In the genomic region with DNA sequence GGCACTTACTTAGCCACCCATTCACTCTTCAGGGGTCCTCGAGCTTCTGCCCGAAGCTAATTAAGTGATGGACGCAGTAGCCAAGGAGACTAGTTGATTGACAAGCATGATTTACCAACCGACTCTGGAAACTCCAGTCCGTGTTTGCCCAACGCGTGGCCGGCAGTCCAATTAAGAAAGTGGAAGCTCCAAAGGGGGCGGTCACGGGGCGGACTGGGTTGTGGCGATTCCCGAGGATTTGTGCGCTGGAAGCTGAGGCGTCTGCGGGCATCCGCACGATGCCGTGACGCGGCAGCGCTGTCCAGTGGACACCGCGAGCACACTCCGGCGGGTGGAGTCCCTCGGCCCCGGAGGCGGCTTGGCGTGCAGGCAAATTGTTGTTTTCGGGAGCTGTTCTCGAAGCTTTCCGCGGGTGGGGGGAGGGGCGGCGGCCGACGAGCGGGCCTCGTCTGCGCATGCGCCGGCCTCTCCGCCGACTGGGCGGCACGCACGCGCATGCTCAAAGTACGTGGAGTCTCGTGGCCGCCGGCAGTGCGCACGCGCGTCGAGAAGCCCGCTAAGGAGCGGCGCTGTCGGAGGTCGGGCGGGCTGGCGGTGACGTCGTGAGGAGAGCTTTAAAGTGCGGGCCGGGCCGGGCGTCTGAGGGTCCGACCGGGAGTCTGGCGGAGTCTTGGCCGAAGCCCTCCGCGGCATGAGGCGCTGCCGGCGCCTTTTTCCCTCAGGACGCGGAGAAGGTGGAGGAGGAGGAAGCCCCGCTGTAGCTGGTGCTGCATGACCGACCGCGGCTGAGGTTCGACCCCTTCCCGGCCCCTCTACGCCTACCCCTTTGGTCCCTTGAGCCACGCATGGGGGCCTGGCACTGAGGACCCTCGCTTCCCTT, we compare ENCODE assay signal across 8 mouse cellular contexts. TPM values are rescaled to one million over a fixed set of nuclear protein-coding genes. Genes with fewer than 3 reads are reported as not detected.
DNase-seq lines count a peak whose midpoint lies in the region; ATAC-seq lines count a peak whose summit lies in the region.

No protein-coding gene starts in this region.

- ATAC-seq in hindbrain, embryonic 12.5 days (ENCODE audit: low FRiP score), result peak; percentile 87

- under 1% methylated on average over 86 of the region's 91 CpGs for WGBS in hindbrain, embryonic 12.5 days

- H3K4me3 ChIP-seq in hindbrain, embryonic 12.5 days, result peak overlapping the region; percentile 97

- peaks cover 38% of the 10 kb centered on the region for H3K4me1 ChIP-seq in hindbrain, embryonic 12.5 days

- H3K4me2 ChIP-seq in hindbrain, embryonic 12.5 days (replicated peaks), result peak overlapping the region; percentile 93

- peak; percentile 98 for DNase-seq in NIH3T3 (ENCODE audit: low read depth)
- DNase-seq in cerebellum, postnatal 10 days, result peak; percentile 97 to 98
- peak; percentile 96 to 98 for DNase-seq in frontal cortex, postnatal 10 days (ENCODE audit: low spot score in 2 of 2)
- DNase-seq in layer of hippocampus, postnatal 14 days (ENCODE audit: low spot score in 2 of 2), result peak; percentile 98 to 99
- DNase-seq in lung, postnatal 14 days, result peak; percentile 96
- peak; percentile 96 for DNase-seq in retina, adult 2 months (ENCODE audit: low read depth, low spot score)
- peak; percentile 90 to 94 for DNase-seq in thymus, postnatal 36 days

- H3K9me3 ChIP-seq in hindbrain, embryonic 12.5 days (replicated peaks), result no peaks in the 10 kb centered on the region

- H3K9ac ChIP-seq in hindbrain, embryonic 12.5 days, result peak overlapping the region; percentile 93

- peak overlapping the region; percentile 100 for H3K27ac ChIP-seq in hindbrain, embryonic 12.5 days

- no peaks in the 10 kb centered on the region for H3K27me3 ChIP-seq in hindbrain, embryonic 12.5 days

- peaks cover 9% of the 10 kb centered on the region; the same call in 1 of the 2 replicates for H3K36me3 ChIP-seq in hindbrain, embryonic 12.5 days

RNA-seq across cellular contexts. Expression of gene Alkbh5, which starts 1.5 kb away (rescaled TPM):
- polyA plus RNA-seq in hindbrain, embryonic 12.5 days (2016; fragmentation: Nextera tagmentation; extraction: Ambion mirVana), result 35.1 and 37.8 TPM in 2 replicates
- 10 to 100 TPM; 44.7 to 46.2 TPM for total RNA-seq in layer of hippocampus, postnatal 14 days (2021)

Comparison
In these comparisons a context has a peak if more than half of its experiments do, and no peak if none do; other contexts are left out.
1. Peak in every context shown above with its lines: DNase-seq, ATAC-seq, H3K4me3 ChIP-seq and H3K27ac ChIP-seq.